Mouse (Mus musculus) c-Kit-positive CD71-negative TER-119-negative erythroid progenitor cells, embryonic 14.5 days (primary cell): ENCODE results near the gene Sept11.
A peak's percentile ranks its signal among the peaks of the same experiment; 100 is the strongest.

Experiments
- DNase-seq: peaks from one replicate; pipeline ENCODE4 v3.0.0-alpha.2; 2013; ENCODE audit warnings: low read depth

Sept11 gene

DNA sequence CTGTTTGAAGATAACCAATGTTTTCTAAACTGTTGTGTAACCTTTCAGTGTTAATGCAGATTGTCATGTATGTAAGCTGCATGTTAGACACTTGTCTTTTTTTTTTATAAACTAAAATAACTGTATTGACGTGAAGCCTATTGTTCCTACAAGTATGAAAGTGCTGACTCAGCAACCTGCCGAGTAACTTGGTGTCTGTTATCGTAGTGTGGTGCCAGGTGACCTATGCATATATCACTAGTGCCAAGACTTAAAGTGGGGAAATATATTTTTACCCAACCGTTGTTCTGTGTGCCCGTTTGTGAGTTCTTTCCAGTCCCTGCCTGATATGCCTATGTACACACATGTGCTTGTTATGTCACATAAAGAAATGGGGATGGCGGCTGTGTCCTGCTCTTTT lies 81.4 kb downstream of the Sept11 start:
- DNase-seq, result no peak

DNA sequence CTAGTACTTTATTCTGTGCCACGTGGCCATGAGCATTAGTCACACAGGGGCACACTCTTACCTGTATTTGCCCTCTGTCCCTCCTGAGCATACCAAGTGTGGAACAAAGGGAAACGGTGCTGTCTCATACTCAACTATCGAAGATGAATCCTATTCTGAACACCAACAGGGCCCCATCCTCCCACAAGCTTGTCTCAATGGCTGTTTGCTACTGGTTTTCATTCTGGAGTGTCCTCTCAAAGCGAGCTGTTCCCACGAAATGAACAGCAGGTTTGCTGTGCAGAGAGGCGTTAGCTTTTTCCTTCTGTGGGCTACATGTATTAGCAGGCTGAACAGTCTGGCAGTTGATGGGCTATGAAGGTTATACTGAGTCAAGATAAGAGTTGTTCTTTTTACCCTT lies 85.4 kb downstream of the Sept11 start:
- no peak for DNase-seq

DNA sequence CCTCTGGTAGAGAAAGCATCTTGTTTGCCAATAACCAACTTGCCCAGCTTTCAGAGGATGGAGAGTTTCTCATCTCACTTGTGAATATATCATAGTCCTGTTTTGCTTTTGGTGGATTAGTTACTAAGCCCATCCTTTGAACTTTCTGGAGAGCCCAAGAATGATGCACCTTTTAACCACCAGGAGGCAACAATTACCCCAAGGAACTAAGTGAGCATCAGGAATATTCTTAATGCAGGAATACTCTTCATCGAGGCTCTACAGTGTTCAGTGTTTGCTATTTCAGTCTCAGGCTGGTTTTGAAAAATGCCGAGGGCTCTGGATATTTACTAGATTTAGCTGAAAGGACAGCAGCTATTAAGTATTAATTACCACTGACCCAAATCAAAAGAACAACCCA lies 87.0 kb downstream of the Sept11 start:
- no peak for DNase-seq

DNA sequence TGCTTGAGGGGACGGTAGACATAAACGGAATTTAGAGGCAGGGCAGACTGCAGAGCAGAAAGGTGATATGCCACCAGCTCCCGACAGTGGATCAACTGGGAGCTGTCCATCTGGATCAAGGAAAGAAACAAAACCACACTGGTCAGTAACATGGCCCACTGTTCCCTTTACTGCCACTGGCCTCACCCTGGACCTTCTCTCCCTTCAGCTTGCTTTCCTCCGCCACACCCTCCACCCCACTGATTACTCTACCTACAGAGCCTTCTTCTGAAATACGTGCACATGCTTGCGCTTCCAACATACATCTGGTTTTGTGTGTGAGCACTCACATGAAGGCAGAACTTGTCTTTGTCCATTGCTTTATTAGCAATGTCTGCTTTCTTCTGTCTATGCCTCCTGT lies 90.1 kb downstream of the Sept11 start:
- DNase-seq, result no peak

DNA sequence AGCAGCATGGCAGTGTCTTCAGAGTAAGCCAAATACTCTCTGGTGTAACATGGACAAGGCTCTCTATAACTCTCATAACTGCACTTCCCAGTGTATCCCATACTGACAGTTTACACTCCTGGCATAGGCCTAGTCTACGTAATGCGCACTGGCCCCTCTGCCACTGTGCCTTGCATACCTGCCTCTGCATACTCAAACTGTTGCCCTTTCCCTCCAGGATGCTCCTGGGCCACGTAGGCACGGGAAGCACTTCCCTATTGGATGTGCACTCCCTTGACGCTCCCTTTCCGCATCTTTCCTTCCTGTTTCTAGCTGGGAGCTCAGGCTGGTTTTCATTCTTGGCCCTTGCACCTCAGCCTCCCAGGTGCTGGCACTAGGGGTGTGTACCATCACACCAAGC lies 91.3 kb downstream of the Sept11 start:
- no peak for DNase-seq

DNA sequence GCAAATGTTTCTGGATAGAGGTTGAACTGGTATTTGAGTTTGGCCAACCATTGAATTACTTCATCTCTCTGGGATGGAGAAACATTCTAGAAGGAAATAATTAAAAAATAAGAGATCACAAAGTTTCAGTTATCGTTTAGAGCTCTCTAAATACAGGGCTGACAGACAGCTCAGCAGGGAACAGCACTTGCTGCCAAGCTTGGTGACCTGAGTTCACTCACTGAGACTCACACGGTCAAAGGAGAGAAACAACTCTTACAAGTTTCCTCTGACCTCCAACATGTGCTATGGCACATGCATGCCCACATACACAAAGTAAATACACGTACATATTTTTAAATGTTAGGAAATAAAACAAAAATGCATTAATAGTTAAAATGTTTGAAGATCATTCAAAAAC lies 96.4 kb downstream of the Sept11 start:
- DNase-seq, result no peak

- no peak for DNase-seq
These were observed 97.2 kb downstream of the Sept11 start for GRCm38 (mm10) chr5:93190428-93190827.

- DNase-seq, result no peak
These were observed 105.0 kb downstream of the Sept11 start for GRCm38 (mm10) chr5:93198232-93198631.

DNA sequence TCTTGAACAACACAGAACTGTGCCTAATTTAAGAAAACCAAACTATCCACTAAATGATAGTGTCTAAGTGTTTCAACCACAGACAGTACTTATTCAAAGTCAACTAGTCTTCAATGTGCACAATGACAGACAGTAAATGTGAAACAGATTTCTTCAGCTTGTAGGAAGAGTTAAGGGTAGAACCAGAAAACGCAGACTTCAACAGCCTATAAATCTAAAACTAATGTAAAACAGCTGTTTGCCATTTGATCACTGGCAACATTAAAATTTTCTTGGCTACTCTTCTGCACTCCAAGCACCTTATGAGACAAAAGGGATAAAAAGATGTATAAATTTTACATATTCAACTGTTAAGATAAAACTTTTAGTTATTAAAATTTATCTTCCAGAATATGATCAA lies 107.9 kb downstream of the Sept11 start:
- DNase-seq, result no peak

GRCm38 (mm10) chr5:93205371-93206108 lies 112.3 kb downstream of the Sept11 start:
- DNase-seq, result peak; percentile 37

GRCm38 (mm10) chr5:93206109-93207005 lies 113.1 kb downstream of the Sept11 start, which contains the start of the genes Ccni and 2010109A12Rik:
TSS of gene Ccni (minus strand) at chr5:93206495.
TSS of gene 2010109A12Rik (plus strand) at chr5:93206518.
- DNase-seq, result peak; percentile 90

- no peak for DNase-seq
These were observed 113.7 kb downstream of the Sept11 start for GRCm38 (mm10) chr5:93207006-93207348.

- no peak for DNase-seq
These were observed 114.3 kb downstream of the Sept11 start for GRCm38 (mm10) chr5:93207555-93207954.

- no peak for DNase-seq
These were observed 125.1 kb downstream of the Sept11 start for GRCm38 (mm10) chr5:93218375-93218774.

DNA sequence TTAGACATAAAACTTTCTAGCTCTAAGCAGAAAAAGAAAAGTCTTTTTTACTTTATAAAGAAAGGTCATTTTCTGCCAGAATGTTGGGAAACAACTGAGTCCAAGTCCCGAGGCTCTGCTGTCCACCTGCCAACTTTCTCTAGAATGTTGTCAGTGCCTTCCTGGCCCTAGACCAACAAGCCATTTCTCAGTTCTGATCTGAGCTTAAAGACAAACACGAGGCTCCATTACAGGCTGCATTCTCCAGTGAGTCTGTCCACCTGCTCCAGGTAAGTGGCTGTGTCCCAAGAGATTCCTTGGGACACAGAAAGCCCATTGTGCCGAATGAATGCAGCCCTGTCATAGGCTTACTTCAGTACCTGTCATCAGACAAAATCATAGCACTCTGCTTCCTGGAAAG lies 128.4 kb downstream of the Sept11 start:
- DNase-seq, result no peak

DNA sequence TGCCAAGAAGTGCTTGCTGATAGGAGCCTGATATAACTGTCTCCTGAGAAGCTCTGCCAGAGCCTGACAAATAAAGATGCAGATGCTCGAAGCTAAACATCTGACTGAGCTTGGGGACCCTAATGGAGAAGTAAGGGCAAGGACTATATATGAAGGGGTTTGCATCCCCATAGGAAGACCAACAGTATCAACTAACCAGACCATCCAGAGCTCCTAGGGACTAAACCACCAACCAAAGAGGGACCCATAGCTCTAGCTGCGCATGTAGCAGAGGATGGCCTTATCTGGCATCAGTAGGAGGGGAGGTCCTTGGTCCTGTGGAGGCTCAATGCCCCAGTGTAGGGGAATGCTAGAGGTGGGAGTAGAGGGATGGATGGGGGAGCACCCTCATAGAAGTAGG lies 131.3 kb downstream of the Sept11 start:
- DNase-seq, result no peak
